Mouse (Mus musculus): ENCODE results near the gene Zim1.

- peak; percentile 33 for TF ChIP-seq CTCF (IDR thresholded peaks at IDR 0.05; ENCODE audit: low read depth, low read length)
- TF ChIP-seq POLR2A (IDR thresholded peaks at IDR 0.05; ENCODE audit: insufficient read depth, low read length), result no peak
Measured at GRCm38 (mm10) chr7:6729061-6729817, 33.0 kb upstream of the Zim1 start.

Measured in ES-Bruce4 (cell line).